ENCODE assay signal across 9 mouse cellular contexts in genomic region chr3:52046895-52047372, GRCm38 (mm10). TPM values are rescaled to one million over a fixed set of nuclear protein-coding genes. Genes with fewer than 3 reads are reported as not detected.
A peak's percentile ranks its signal among the peaks of the same experiment; 100 is the strongest.
DNase-seq lines count a peak whose midpoint lies in the region; ATAC-seq and TF ChIP-seq lines count a peak whose summit lies in the region.
"Had no signal": no experiment of that assay in that cellular context is flagged by ENCODE, and none has a peak within 500 bp of the region (broad histone marks: within the 10 kb centered on the region; RNA-seq: fewer than 3 reads in every experiment).

No protein-coding gene starts in this region.

- peak; percentile 65 for TF ChIP-seq POLR2A in myocyte (IDR thresholded peaks at IDR 0.05; ENCODE audit: insufficient read length, low read depth)

- H3K4me2 ChIP-seq in heart, embryonic 13.5 days: peak overlapping the region; percentile 73
- peak overlapping the region; percentile 57 for H3K4me2 ChIP-seq in kidney, postnatal 0 days (ENCODE audit: low read length)
- H3K4me2 ChIP-seq in liver, embryonic 11.5 days: peak overlapping the region; percentile 69
- H3K4me2 ChIP-seq in myocyte (ENCODE audit: low read depth): peak overlapping the region; percentile 91

- H3K27me3 ChIP-seq in erythroblast, embryonic 14.5 days (ENCODE audit: control insufficient read depth): no peaks in the 10 kb centered on the region
- 0 out of 2 replicates have a peak, but pooled peaks cover under 1% of the 10 kb centered on the region for H3K27me3 ChIP-seq in heart, embryonic 13.5 days (replicated peaks)
- H3K27me3 ChIP-seq in kidney, postnatal 0 days (ENCODE audit: insufficient read depth, low read length): no peaks in the 10 kb centered on the region
- H3K27me3 ChIP-seq in liver, embryonic 11.5 days (replicated peaks; ENCODE audit: control insufficient read depth, insufficient read depth, low read length): no peaks in the 10 kb centered on the region
- H3K27me3 ChIP-seq in myocyte (ENCODE audit: control insufficient read depth, insufficient read depth, insufficient read length): no peaks in the 10 kb centered on the region

- peak; percentile 55; the same call in 1 of the 2 replicates for ATAC-seq in heart, embryonic 13.5 days (ENCODE audit: extremely low read depth, insufficient number of reproducible peaks, low FRiP score, low TSS enrichment)
- peak; percentile 86 for ATAC-seq in kidney, postnatal 0 days (replicated peaks; ENCODE audit: low FRiP score, low read depth)
- peak; percentile 86 for ATAC-seq in liver, embryonic 11.5 days (replicated peaks; ENCODE audit: low FRiP score)

- under 1% methylated on average over 13 of the region's 13 CpGs for WGBS in heart, embryonic 13.5 days
- 2% methylated on average over 13 of the region's 13 CpGs for WGBS in kidney, postnatal 0 days
- under 1% methylated on average over 13 of the region's 13 CpGs for WGBS in liver, embryonic 11.5 days

- peak overlapping the region; percentile 97 for H3K27ac ChIP-seq in heart, embryonic 13.5 days (replicated peaks)
- H3K27ac ChIP-seq in kidney, postnatal 0 days: peak overlapping the region; percentile 94
- H3K27ac ChIP-seq in liver, embryonic 11.5 days (ENCODE audit: low read depth, low read length): peak overlapping the region; percentile 86

- peaks cover 23% of the 10 kb centered on the region for H3K4me1 ChIP-seq in erythroblast, embryonic 14.5 days (ENCODE audit: control insufficient read depth)
- H3K4me1 ChIP-seq in heart, embryonic 13.5 days: peaks cover 52% of the 10 kb centered on the region
- peaks cover 33% of the 10 kb centered on the region for H3K4me1 ChIP-seq in kidney, postnatal 0 days (replicated peaks; ENCODE audit: insufficient read depth, low read length)
- H3K4me1 ChIP-seq in liver, embryonic 11.5 days (replicated peaks; ENCODE audit: control insufficient read depth, insufficient read depth, low read length): peaks cover 35% of the 10 kb centered on the region

- no peak overlapping the region for H3ac ChIP-seq in myocyte (ENCODE audit: control insufficient read depth, insufficient read length)

- no peaks in the 10 kb centered on the region; the same call in 1 of the 2 replicates for H3K36me3 ChIP-seq in erythroblast, embryonic 14.5 days (ENCODE audit: control insufficient read depth)
- peaks cover 8% of the 10 kb centered on the region; the same call in 1 of the 2 replicates for H3K36me3 ChIP-seq in heart, embryonic 13.5 days
- no peaks in the 10 kb centered on the region for H3K36me3 ChIP-seq in kidney, postnatal 0 days (ENCODE audit: insufficient read depth, low read length)
- H3K36me3 ChIP-seq in liver, embryonic 11.5 days (ENCODE audit: control insufficient read depth, insufficient read depth, low read length): no peaks in the 10 kb centered on the region
- H3K36me3 ChIP-seq in myocyte (ENCODE audit: control insufficient read depth, insufficient read depth): peaks cover 5% of the 10 kb centered on the region
- H3K36me3 ChIP-seq: G1E had no signal

- H3K9me3 ChIP-seq in erythroblast, embryonic 14.5 days (ENCODE audit: control insufficient read depth, low read length): 0 out of 2 replicates have a peak, but pooled peaks cover 5% of the 10 kb centered on the region
- no peaks in the 10 kb centered on the region for H3K9me3 ChIP-seq in heart, embryonic 13.5 days
- no peaks in the 10 kb centered on the region for H3K9me3 ChIP-seq in kidney, postnatal 0 days (replicated peaks; ENCODE audit: low read length)
- no peaks in the 10 kb centered on the region for H3K9me3 ChIP-seq in liver, embryonic 11.5 days (ENCODE audit: control insufficient read depth, low read length)
- H3K9me3 ChIP-seq: G1E had no signal

- DNase-seq in B cell, adult 2 months: peak; percentile 78
- peak; percentile 84 for DNase-seq in brain, embryonic 18.5 days (ENCODE audit: low read depth, low spot score)
- DNase-seq in kidney, postnatal 0 days (ENCODE audit: low spot score): peak; percentile 98
- peak; percentile 87 for DNase-seq in liver, embryonic 11.5 days (ENCODE audit: low spot score)
- DNase-seq in spleen, postnatal 4 days (ENCODE audit: low spot score in 2 of 2): peak; percentile 75 to 86

- no peak for TF ChIP-seq CTCF in kidney, postnatal 0 days (IDR thresholded peaks at IDR 0.05; ENCODE audit: low read depth)

- H3K4me3 ChIP-seq in erythroblast, embryonic 14.5 days (replicated peaks): peak overlapping the region; percentile 55
- peak overlapping the region; percentile 46 for H3K4me3 ChIP-seq in heart, embryonic 13.5 days
- peak overlapping the region; percentile 23 for H3K4me3 ChIP-seq in kidney, postnatal 0 days (replicated peaks; ENCODE audit: low read depth, low read length)
- H3K4me3 ChIP-seq in liver, embryonic 11.5 days (ENCODE audit: low read depth, low read length): peak overlapping the region; percentile 42
- H3K4me3 ChIP-seq in myocyte: peak overlapping the region; percentile 23

- H3K79me2 ChIP-seq in myocyte (ENCODE audit: control insufficient read depth, insufficient read depth): peaks cover 21% of the 10 kb centered on the region

- peak overlapping the region; percentile 78 for H3K9ac ChIP-seq in heart, embryonic 13.5 days
- H3K9ac ChIP-seq in kidney, postnatal 0 days (ENCODE audit: low read depth, low read length): peak overlapping the region; percentile 33
- H3K9ac ChIP-seq in liver, embryonic 11.5 days (ENCODE audit: low read depth, low read length): peak overlapping the region; percentile 60

TF ChIP-seq in myocyte, 11 proteins besides CTCF, POLR2A, EP300 and RAD21:
- no peak for TF ChIP-seq SRF (IDR thresholded peaks at IDR 0.05; ENCODE audit: control insufficient read depth, insufficient read length, low read depth)
- no peak for TF ChIP-seq TCF12 (IDR thresholded peaks at IDR 0.05; ENCODE audit: insufficient read depth, poor library complexity, severe bottlenecking)
- no peak for TF ChIP-seq USF1 (IDR thresholded peaks at IDR 0.05; ENCODE audit: low read depth)
- TF ChIP-seq POLR2AphosphoS2 (IDR thresholded peaks at IDR 0.05; ENCODE audit: insufficient read length, low read depth): no peak
- no peak for TF ChIP-seq TCF3 (IDR thresholded peaks at IDR 0.05; ENCODE audit: insufficient read length, low read depth)
- no peak for TF ChIP-seq MYOD1 (IDR thresholded peaks at IDR 0.05; ENCODE audit: control insufficient read depth in 1 of 3, insufficient read length in 2 of 3, low read depth in 2 of 3)
- no peak for TF ChIP-seq MAX (IDR thresholded peaks at IDR 0.05; ENCODE audit: low read depth)
- TF ChIP-seq CEBPB (IDR thresholded peaks at IDR 0.05; ENCODE audit: insufficient read depth, poor library complexity, severe bottlenecking): no peak
- no peak for TF ChIP-seq MYOG (IDR thresholded peaks at IDR 0.05; ENCODE audit: control insufficient read depth in 1 of 3, insufficient read depth in 1 of 3, insufficient read length in 2 of 3, low read depth in 2 of 3)
- no peak for TF ChIP-seq E2F4 (IDR thresholded peaks at IDR 0.05; ENCODE audit: insufficient read depth)
- no peak for TF ChIP-seq REST (IDR thresholded peaks at IDR 0.05; ENCODE audit: insufficient read depth, insufficient read length)

RNA-seq across cellular contexts. Expression of gene Maml3, which starts 57.9 kb away (rescaled TPM):
- 0.03 and 0.04 TPM in 2 replicates for polyA plus RNA-seq in erythroblast, embryonic 14.5 days (2012)
- 2.1 and 2.4 TPM in 2 replicates for polyA plus RNA-seq in heart, embryonic 13.5 days (2015; fragmentation: Nextera tagmentation; extraction: Ambion mirVana)
- 5.4 and 5.7 TPM in 2 replicates for polyA plus RNA-seq in kidney, postnatal 0 days (2015; fragmentation: Nextera tagmentation; extraction: Ambion mirVana)
- 2.9 and 3.1 TPM in 2 replicates for polyA plus RNA-seq in liver, embryonic 11.5 days (2014; fragmentation: Nextera tagmentation; extraction: Ambion mirVana)
- 3.1 TPM for polyA plus RNA-seq in myocyte (2012; fragmentation: generic; extraction: Trizol)

Comparison
In these comparisons a context has a peak if more than half of its experiments do, and no peak if none do; other contexts are left out.
1. Peak in every context shown above with its lines: DNase-seq, ATAC-seq, H3K4me3 ChIP-seq and H3K27ac ChIP-seq.